In the genomic region with DNA sequence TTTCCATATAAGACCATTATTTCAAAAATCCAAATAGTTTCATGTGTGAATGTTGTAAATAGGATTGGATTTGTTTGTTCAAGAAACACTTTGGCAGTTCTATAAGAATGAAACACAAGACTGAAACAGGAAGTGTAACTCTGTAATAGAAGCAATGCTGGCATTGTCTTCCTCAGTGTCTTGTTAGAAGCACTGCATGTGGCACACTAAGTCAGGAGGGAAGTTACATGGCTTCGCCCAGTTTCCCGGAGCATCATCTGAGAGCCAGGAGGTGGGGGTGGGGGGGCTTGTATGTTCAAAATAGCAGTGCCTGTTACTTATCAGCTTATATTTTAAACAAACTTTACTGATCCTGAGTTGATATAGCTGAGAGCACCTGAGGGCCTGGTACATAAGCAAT, we compare ENCODE assay signal across 16 mouse cellular contexts.
DNase-seq lines count a peak whose midpoint lies in the region; ATAC-seq and TF ChIP-seq lines count a peak whose summit lies in the region.
"Had no signal": no experiment of that assay in that cellular context is flagged by ENCODE, and none has a peak within 500 bp of the region (broad histone marks: within the 10 kb centered on the region; RNA-seq: fewer than 3 reads in every experiment).

No protein-coding gene starts in this region.

- no peak for TF ChIP-seq CTCF in embryonic fibroblast, embryonic 13.5 days (IDR thresholded peaks at IDR 0.05; ENCODE audit: borderline replicate concordance, insufficient read depth, low read length)

- peaks cover 9% of the 10 kb centered on the region for H3K4me1 ChIP-seq in embryonic fibroblast, embryonic 13.5 days (ENCODE audit: control insufficient read depth, insufficient read depth, low read length)
- H3K4me1 ChIP-seq: hindbrain, embryonic 12.5 days; midbrain, embryonic 13.5 days had no signal

- peak; percentile 5 for DNase-seq in layer of hippocampus, adult 9-11 months
- no peak for DNase-seq in layer of hippocampus, postnatal 36 days
- DNase-seq in A20 (ENCODE audit: low read depth, low spot score) = peak; percentile 71
- DNase-seq in thymus, postnatal 4 days = no peak
- no peak for DNase-seq in layer of hippocampus, postnatal 14 days (ENCODE audit: low spot score in 2 of 2)
- no peak for DNase-seq in right cerebral cortex, postnatal 10 days (ENCODE audit: low spot score in 2 of 2)
- DNase-seq: cerebellum, adult 11 months; cerebellum, postnatal 14 days; forebrain, postnatal 0 days; lung, postnatal 14 days; thymus, adult 2 months had no signal

- no peak for TF ChIP-seq POLR2A in embryonic fibroblast, embryonic 13.5 days (IDR thresholded peaks at IDR 0.05; ENCODE audit: low read depth, low read length)

- no peak overlapping the region for H3K4me3 ChIP-seq in embryonic fibroblast, embryonic 13.5 days (ENCODE audit: insufficient read depth, low read length)
- H3K4me3 ChIP-seq: embryonic facial prominence, embryonic 12.5 days; hindbrain, embryonic 12.5 days; midbrain, embryonic 13.5 days had no signal

- peak; percentile 66 for ATAC-seq in megakaryocyte progenitor cell, adult 5-6 weeks (replicated peaks; ENCODE audit: poor library complexity)
- ATAC-seq: forebrain, postnatal 0 days; midbrain, embryonic 13.5 days had no signal

- H3K27ac ChIP-seq in embryonic fibroblast, embryonic 13.5 days (ENCODE audit: insufficient read depth, low read length) = 0 out of 2 replicates have a peak overlapping the region, but pooled peaks have one; percentile 13
- H3K27ac ChIP-seq: hindbrain, embryonic 12.5 days; midbrain, embryonic 13.5 days had no signal

Comparison
In these comparisons a context has a peak if more than half of its experiments do, and no peak if none do; other contexts are left out.
1. DNase-seq: peak in layer of hippocampus, adult 9-11 months (single experiment) and A20 (single experiment); none in layer of hippocampus, postnatal 36 days (0 of 2), thymus, postnatal 4 days (single experiment), layer of hippocampus, postnatal 14 days (0 of 2) and right cerebral cortex, postnatal 10 days (0 of 2).